Mouse (Mus musculus) stomach, embryonic 14.5 days (tissue): Measurements from ENCODE around the gene Mnt. TPM values are rescaled to one million over a fixed set of nuclear protein-coding genes. Genes with fewer than 3 reads are reported as not detected.
A peak's percentile ranks its signal among the peaks of the same experiment; 100 is the strongest.

Source experiments
- ATAC-seq: fragments of 200-750 bp; cut with Nextera tagmentation; 2 replicates; pipeline ENCODE4 v1.8.0; 2017; ENCODE audit warnings: low read depth, moderate TSS enrichment; ENCODE audit not compliant: insufficient number of reproducible peaks, insufficient read depth, low FRiP score
- H3K27ac ChIP-seq: fragments of 300-500 bp; sonication (generic); 2 replicates; pipeline ENCODE4 v1.5.1; 2014; ENCODE audit warnings: mild to moderate bottlenecking, low read length, moderate library complexity, mixed read lengths
- H3K27me3 ChIP-seq: fragments of 300-500 bp; sonication (generic); 2 replicates; pipeline ENCODE4 v1.6.1; 2014; ENCODE audit warnings: low read length, control low read depth, mixed read lengths; ENCODE audit not compliant: control insufficient read depth, insufficient read depth
- H3K36me3 ChIP-seq: fragments of 300-500 bp; sonication (generic); 2 replicates; pipeline ENCODE4 v1.6.1; 2014; ENCODE audit warnings: mild to moderate bottlenecking, control low read depth, low read length, moderate library complexity, mixed read lengths; ENCODE audit not compliant: control insufficient read depth, insufficient read depth
- H3K4me1 ChIP-seq: fragments of 300-500 bp; sonication (generic); 2 replicates; pipeline ENCODE4 v1.6.1; 2014; ENCODE audit warnings: low read length, control low read depth, mixed read lengths; ENCODE audit not compliant: control insufficient read depth, insufficient read depth
- H3K4me2 ChIP-seq: fragments of 300-500 bp; sonication (generic); replicated peaks from 2 replicates; pipeline ENCODE4 v1.6.1; 2014; ENCODE audit warnings: low read depth, low read length, control low read depth
- H3K4me3 ChIP-seq: fragments of 300-500 bp; sonication (generic); 2 replicates; pipeline ENCODE4 v1.5.1; 2014; ENCODE audit warnings: low read depth, low read length, control low read depth
- H3K9ac ChIP-seq: fragments of 300-500 bp; sonication (generic); replicated peaks from 2 replicates; pipeline ENCODE4 v1.6.1; 2014; ENCODE audit warnings: low read depth, mild to moderate bottlenecking, control low read depth, low read length, moderate library complexity, mixed read lengths
- H3K9me3 ChIP-seq: fragments of 300-500 bp; sonication (generic); 2 replicates; pipeline ENCODE4 v1.6.1; 2016; ENCODE audit warnings: low read depth, low read length, control low read depth; ENCODE audit not compliant: control insufficient read depth
- WGBS: fragments of 180-500 bp; shearing (Covaris S2); extraction: QIAGEN DNeasy Blood & Tissue Kit; methylation state at CpG from one replicate; pipeline ENCODE4 v1.1.7; 2014; 5-methylcytosine and 5-hydroxymethylcytosine counted together
- polyA plus RNA-seq: library from polyadenylated mRNA; unstranded; fragments of >200 nt; fragmentation: Nextera tagmentation; extraction: Ambion mirVana; gene quantifications from 2 replicates; pipeline ENCODE4 v1.2.1, GENCODE M21; 2014

Mnt gene
- polyA plus RNA-seq, 1 experiment from 2014 or later = 4.3 TPM

GRCm38 (mm10) chr11:74834650-74835277 is 4.0 kb downstream of the Mnt start:
- no peaks in the 10 kb centered on the region for H3K36me3 ChIP-seq
- peaks cover 16% of the 10 kb centered on the region for H3K4me1 ChIP-seq
- H3K27me3 ChIP-seq = no peaks in the 10 kb centered on the region
- H3K9me3 ChIP-seq = no peaks in the 10 kb centered on the region
- no peak overlapping the region for H3K4me3 ChIP-seq
- no peak overlapping the region for H3K9ac ChIP-seq
- ATAC-seq = no peak
- H3K4me2 ChIP-seq = no peak overlapping the region
- peak overlapping the region; percentile 7; the same call in 1 of the 2 replicates for H3K27ac ChIP-seq
- 47% methylated on average over 5 of the region's 5 CpGs for WGBS

DNA sequence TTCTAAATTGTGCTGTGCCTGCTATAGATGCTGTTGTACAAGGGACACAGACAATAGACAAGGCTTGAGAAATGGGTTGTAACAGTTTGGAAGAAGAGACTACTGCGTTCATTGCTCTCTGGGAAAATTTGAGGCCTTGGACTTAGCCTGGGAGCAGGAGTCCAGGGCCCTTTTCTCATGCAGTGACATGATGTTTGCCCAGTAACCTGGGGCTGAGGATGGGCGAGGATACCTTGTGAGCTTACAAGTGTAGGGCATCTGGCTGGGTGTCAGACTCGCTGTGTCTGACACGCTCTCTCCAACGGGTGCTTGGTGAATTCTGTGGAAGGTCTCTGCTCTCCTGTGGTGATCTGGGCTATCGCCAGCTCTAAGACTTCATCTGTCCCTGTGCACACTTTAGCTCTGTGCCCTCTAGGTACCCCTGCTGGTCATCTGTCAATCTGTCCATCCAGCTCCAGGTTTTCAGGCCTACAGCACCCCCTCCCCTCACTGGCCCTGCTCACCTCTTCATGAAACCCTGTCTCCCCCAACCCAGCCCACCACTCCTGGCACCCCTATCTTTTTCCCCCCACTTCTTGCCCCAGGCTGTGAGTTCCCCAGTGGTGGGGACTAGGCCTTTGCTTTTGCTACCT is 5.0 kb downstream of the Mnt start:
- Histone ChIP-seq H3K9ac (no peak overlapping the region), H3K27me3 (no peaks in the 10 kb centered on the region), H3K36me3 (no peaks in the 10 kb centered on the region), H3K4me1 (peaks cover 16% of the 10 kb centered on the region), H3K27ac (no peak overlapping the region), H3K4me3 (no peak overlapping the region), H3K4me2 (no peak overlapping the region), H3K9me3 (no peaks in the 10 kb centered on the region)
- no peak for ATAC-seq
- WGBS = 84% methylated on average over 6 of the region's 6 CpGs

DNA sequence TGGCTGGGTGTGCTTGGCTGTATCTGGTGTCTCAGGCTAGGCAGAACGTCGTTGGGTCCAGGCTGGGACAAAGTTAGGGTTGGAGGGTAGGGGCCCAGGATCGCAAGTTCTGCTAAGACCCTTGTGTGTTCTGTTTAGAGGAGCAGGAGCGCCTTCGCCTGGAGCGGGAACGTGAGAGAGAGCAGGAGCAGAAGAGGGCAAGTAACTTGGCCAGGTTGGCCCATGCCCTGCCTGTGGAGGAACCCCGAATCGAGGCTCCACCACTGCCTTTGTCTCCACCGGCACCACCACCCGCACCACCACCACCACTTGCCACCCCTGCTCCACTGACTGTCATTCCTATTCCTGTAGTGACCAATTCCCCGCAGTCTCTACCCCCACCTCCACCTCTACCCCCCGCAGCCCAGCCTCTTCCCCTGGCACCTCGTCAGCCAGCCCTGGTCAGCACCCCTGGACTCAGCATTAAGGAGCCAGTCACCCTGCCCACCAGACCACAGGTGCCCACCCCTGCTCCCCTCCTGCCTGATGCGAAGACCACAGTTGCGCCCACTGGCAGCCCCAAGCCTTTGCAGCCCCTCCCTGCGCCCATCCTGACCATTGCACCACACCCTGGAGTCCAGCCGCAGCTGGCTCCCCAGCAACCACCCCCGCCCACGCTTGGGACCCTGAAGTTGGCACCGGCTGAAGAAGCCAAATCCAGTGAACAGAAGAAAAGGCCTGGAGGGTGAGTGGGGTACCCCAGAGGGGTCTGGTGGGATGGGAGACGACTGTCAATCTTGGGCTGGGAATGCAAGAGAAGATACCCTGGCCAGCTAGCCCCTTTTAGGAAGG is 5.7 kb downstream of the Mnt start:
- WGBS = 88% methylated on average over 22 of the region's 22 CpGs
- H3K36me3 ChIP-seq = no peaks in the 10 kb centered on the region
- H3K4me3 ChIP-seq = no peak overlapping the region
- peaks cover 16% of the 10 kb centered on the region for H3K4me1 ChIP-seq
- H3K4me2 ChIP-seq = no peak overlapping the region
- no peak overlapping the region for H3K27ac ChIP-seq
- H3K9me3 ChIP-seq = no peaks in the 10 kb centered on the region
- ATAC-seq = no peak
- H3K9ac ChIP-seq = no peak overlapping the region
- H3K27me3 ChIP-seq = no peaks in the 10 kb centered on the region

- Histone ChIP-seq H3K4me3 (peak overlapping the region; percentile 43), H3K9ac (0 out of 2 replicates have a peak overlapping the region, but pooled peaks have one; percentile 41), H3K36me3 (no peaks in the 10 kb centered on the region; the same call in 1 of the 2 replicates), H3K9me3 (no peaks in the 10 kb centered on the region), H3K4me1 (peaks cover 16% of the 10 kb centered on the region), H3K27ac (peak overlapping the region; percentile 96; the same call in 1 of the 2 replicates), H3K4me2 (peak overlapping the region; percentile 84), H3K27me3 (no peaks in the 10 kb centered on the region)
- WGBS = 46% methylated on average over 16 of the region's 16 CpGs
- ATAC-seq = no peak
Observed at GRCm38 (mm10) chr11:74837056-74837693, 6.5 kb downstream of the Mnt start.

- Histone ChIP-seq H3K4me1 (peaks cover 15% of the 10 kb centered on the region), H3K9me3 (no peaks in the 10 kb centered on the region), H3K27me3 (no peaks in the 10 kb centered on the region), H3K9ac (peak overlapping the region; percentile 41), H3K36me3 (no peaks in the 10 kb centered on the region; the same call in 1 of the 2 replicates), H3K4me2 (peak overlapping the region; percentile 84), H3K27ac (peak overlapping the region; percentile 96), H3K4me3 (peak overlapping the region; percentile 43)
- ATAC-seq = peak; percentile 82
- WGBS = under 1% methylated on average over 48 of the region's 54 CpGs
Observed at GRCm38 (mm10) chr11:74837694-74838431, 7.1 kb downstream of the Mnt start.

- H3K9me3 ChIP-seq = no peaks in the 10 kb centered on the region
- H3K36me3 ChIP-seq = no peaks in the 10 kb centered on the region; the same call in 1 of the 2 replicates
- peak overlapping the region; percentile 96 for H3K27ac ChIP-seq
- ATAC-seq = peak; percentile 69
- H3K4me3 ChIP-seq = peak overlapping the region; percentile 43
- peak overlapping the region; percentile 41 for H3K9ac ChIP-seq
- peak overlapping the region; percentile 84 for H3K4me2 ChIP-seq
- 1% methylated on average over 35 of the region's 35 CpGs for WGBS
- H3K4me1 ChIP-seq = peaks cover 11% of the 10 kb centered on the region; the same call in 1 of the 2 replicates
- H3K27me3 ChIP-seq = no peaks in the 10 kb centered on the region
Observed at GRCm38 (mm10) chr11:74838441-74838840, 7.7 kb downstream of the Mnt start.

GRCm38 (mm10) chr11:74838971-74839370 is 8.3 kb downstream of the Mnt start:
- H3K36me3 ChIP-seq = no peaks in the 10 kb centered on the region; the same call in 1 of the 2 replicates
- H3K9me3 ChIP-seq = no peaks in the 10 kb centered on the region
- ATAC-seq = no peak
- H3K4me3 ChIP-seq = peak overlapping the region; percentile 43; the same call in 1 of the 2 replicates
- H3K4me1 ChIP-seq = peaks cover 7% of the 10 kb centered on the region; the same call in 1 of the 2 replicates
- no peaks in the 10 kb centered on the region for H3K27me3 ChIP-seq
- 45% methylated on average over 6 of the region's 6 CpGs for WGBS
- peak overlapping the region; percentile 96 for H3K27ac ChIP-seq
- H3K4me2 ChIP-seq = peak overlapping the region; percentile 84
- H3K9ac ChIP-seq = no peak overlapping the region
